Mouse (Mus musculus) cerebellum, adult 9-10 months (tissue): ENCODE results near the gene Tcl1b3.

ENCODE experiments used
- DNase-seq: peaks from one replicate; pipeline ENCODE4 v3.0.0; 2022

Gene Tcl1b3

DNA sequence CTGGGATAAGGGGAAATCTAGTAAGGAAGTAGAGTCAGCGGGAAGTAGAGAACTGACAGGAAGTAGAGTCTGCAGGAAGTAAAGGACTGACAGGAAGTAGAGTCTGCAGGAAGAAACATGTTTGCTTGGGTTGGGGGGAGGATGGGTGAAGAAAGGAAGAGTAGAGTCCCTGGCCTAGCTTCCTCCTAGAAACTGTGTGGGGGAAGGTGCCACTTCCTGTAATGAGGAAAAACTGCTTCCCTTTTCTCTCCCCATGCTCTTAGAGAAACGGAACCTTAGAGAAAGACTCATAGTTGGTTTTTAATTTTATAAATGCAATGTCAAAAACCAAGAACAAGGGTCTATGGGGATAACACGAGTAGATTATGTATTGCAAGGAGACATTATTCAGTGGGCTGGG is 44.2 kb downstream of the Tcl1b3 start:
- DNase-seq: no peak

DNA sequence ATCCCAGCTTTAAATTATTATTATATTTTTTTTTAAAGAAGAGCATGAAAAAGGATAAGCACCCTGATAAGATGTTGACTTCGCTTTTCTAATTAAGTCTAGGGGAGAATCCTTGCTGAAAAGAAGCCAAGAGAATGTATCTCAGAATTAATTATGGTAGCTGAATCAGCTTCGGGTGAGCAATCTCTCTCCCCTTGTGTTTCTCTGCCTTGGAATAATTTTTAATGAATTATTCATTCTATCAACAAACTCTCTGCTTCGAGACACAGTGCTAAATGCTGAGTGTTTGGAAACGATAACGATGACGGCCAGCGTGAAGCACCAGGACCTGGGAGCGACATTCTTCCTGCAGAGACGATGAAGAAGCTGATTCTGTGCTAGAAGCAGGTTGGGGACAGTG is 48.2 kb downstream of the Tcl1b3 start:
- no peak for DNase-seq
